Mouse (Mus musculus) ES-E14 (cell line): ENCODE measurements around the gene Tnfrsf22. TPM values are rescaled to one million over a fixed set of nuclear protein-coding genes. Genes with fewer than 3 reads are reported as not detected.

Experiments used
- DNase-seq: peaks from one replicate; pipeline ENCODE4 v3.0.0-alpha.2; 2013; ENCODE audit warnings: low read depth, low spot score
- H3K27ac ChIP-seq: 2 replicates; pipeline ENCODE4 v1.5.1; 2012; ENCODE audit warnings: low read depth, mild to moderate bottlenecking, low read length, moderate library complexity, mixed read lengths; ENCODE audit not compliant: poor library complexity, insufficient read depth, severe bottlenecking
- H3K36me3 ChIP-seq: 2 replicates; pipeline ENCODE4 v1.6.1; 2012; ENCODE audit warnings: mild to moderate bottlenecking, low read length, moderate library complexity, mixed read lengths; ENCODE audit not compliant: control insufficient read depth, poor library complexity, insufficient read depth, severe bottlenecking
- H3K4me1 ChIP-seq, 2 experiments: fragments of 150-350 bp in 1 of 2; sonication (generic) in 1 of 2; 2 replicates each; pipeline ENCODE4 v1.6.1; 2012; ENCODE audit warnings: low read length in 2 of 2, mild to moderate bottlenecking in 1 of 2, mixed read lengths in 1 of 2; ENCODE audit not compliant: control insufficient read depth in 2 of 2, insufficient read depth in 2 of 2, poor library complexity in 1 of 2
- H3K4me3 ChIP-seq, 2 experiments: fragments of 150-350 bp in 1 of 2; sonication (generic) in 1 of 2; 2 replicates each; pipeline ENCODE4 v1.5.1; 2012; ENCODE audit warnings: low read length in 2 of 2, low read depth in 1 of 2, mild to moderate bottlenecking in 1 of 2, mixed read lengths in 1 of 2; ENCODE audit not compliant: insufficient read depth in 1 of 2, poor library complexity in 1 of 2, severe bottlenecking in 1 of 2
- H3K9ac ChIP-seq: 2 replicates; pipeline ENCODE4 v1.6.1; 2012; ENCODE audit warnings: low read depth, mild to moderate bottlenecking, low read length, mixed read lengths; ENCODE audit not compliant: poor library complexity, insufficient read depth, severe bottlenecking
- H3K9me3 ChIP-seq: fragments of 150-350 bp; sonication (generic); 2 replicates; pipeline ENCODE4 v1.6.1; 2012; ENCODE audit warnings: low read depth, mild to moderate bottlenecking, low read length; ENCODE audit not compliant: control insufficient read depth, insufficient read depth
- CHD2 ChIP-seq: IDR thresholded peaks from 2 replicates; pipeline ENCODE4 v1.6.1; 2014; ENCODE audit warnings: mild to moderate bottlenecking, low read depth, low read length, inconsistent platforms
- HCFC1 ChIP-seq: IDR thresholded peaks from 2 replicates; pipeline ENCODE4 v1.6.1; 2012; ENCODE audit warnings: low read length, inconsistent platforms, borderline replicate concordance; ENCODE audit not compliant: insufficient read depth
- MAFK ChIP-seq: IDR thresholded peaks from 2 replicates; pipeline ENCODE4 v1.6.1; 2014; ENCODE audit warnings: mild to moderate bottlenecking, low read depth, low read length, inconsistent platforms; ENCODE audit not compliant: insufficient read depth
- ZC3H11A ChIP-seq: IDR thresholded peaks from 2 replicates; pipeline ENCODE4 v1.6.1; 2012; ENCODE audit warnings: low read depth, mild to moderate bottlenecking, inconsistent platforms, low read length, borderline replicate concordance
- ZNF384 ChIP-seq: IDR thresholded peaks from 2 replicates; pipeline ENCODE4 v1.6.1; 2012; ENCODE audit warnings: low read depth, low read length, inconsistent platforms
- in situ Hi-C, 2 experiments: fragments of 600-800 bp; cut with MboI; formaldehyde crosslinking; loops; one replicate each; pipeline ENCODE4 v1.15.1; 2025; ENCODE audit warnings: low sequenced_read_pairs in 2 of 2, inconsistent platforms in 1 of 2; ENCODE audit not compliant: unreplicated experiment in 2 of 2
- total RNA-seq: library from RNA; depleted of rRNA; stranded (reverse); fragments of 300-350 nt; gene quantifications from 2 replicates; pipeline ENCODE4 v1.2.3, GENCODE M21; 2012

The Tnfrsf22 gene
- total RNA-seq, 1 experiment, result 12.9 TPM

DNA sequence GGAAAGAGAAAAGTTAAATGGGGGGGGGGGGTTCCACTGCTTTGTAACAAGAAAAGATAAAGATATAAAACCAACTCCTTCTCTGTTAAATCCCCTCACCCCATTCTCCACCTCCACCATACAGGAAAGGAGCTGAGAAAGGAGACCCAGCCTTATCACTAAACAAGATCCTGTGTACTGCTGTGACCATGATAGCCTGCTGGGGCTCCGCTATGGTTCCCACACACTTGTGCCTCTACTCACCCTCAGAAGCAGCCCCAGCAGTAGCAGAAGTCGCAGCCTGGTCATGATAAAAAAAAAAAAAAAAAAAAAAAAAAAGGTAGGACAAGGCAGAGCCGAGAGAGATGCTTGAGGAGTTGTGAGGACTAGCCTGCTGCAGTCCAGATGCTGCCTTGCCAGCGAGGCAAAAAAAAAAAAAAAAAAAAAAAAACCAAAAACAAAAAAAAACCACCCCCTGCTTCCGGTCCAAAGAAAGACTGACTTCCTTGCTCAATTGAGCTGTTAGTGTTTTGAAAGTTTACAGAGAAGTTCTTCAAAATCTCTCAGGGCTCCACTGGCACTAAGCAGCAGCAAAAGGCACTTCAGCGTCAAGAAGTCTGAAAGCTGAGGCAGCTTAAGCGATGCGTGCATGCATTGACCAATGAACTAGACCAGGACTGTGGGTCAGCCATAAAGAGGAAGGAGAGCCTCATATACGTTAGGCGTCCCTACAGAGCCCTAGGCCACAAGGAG lies 21.7 kb downstream of the Tnfrsf22 start:
- H3K4me1 ChIP-seq, result no peaks in the 10 kb centered on the region
- DNase-seq, result no peak
- H3K9me3 ChIP-seq, result no peaks in the 10 kb centered on the region
- in situ Hi-C loops, result no loop called here
- H3K36me3 ChIP-seq, result no peaks in the 10 kb centered on the region
- no peak for TF ChIP-seq HCFC1
- TF ChIP-seq MAFK, result no peak
- TF ChIP-seq ZNF384, result peak; percentile 73
- no peak for TF ChIP-seq ZC3H11A
- H3K9ac ChIP-seq, result no peak overlapping the region
- H3K27ac ChIP-seq, result no peak overlapping the region
- H3K4me3 ChIP-seq, result no peak overlapping the region

DNA sequence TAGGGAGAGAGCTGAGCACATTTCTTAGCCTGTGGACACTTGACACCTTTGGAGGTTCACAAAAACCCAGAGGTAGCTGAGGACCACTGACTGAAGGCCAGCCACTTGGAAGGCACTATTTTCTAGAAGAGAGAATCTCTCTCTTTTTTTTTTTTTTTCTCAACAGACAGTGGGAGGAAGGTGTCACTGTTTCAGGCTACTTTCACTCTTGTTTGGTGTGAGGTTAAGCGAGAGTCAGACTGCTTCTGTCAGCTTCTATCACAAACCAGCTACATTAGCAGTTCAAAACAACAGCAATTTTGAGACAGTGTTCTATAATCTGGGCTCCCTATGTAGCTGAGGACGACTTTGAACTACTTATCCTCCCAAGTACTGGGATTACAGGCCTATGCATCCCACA lies 23.3 kb downstream of the Tnfrsf22 start:
- in situ Hi-C loops, result no loop called here
- Histone ChIP-seq H3K4me1 (no peaks in the 10 kb centered on the region), H3K36me3 (no peaks in the 10 kb centered on the region), H3K4me3 (no peak overlapping the region), H3K27ac (no peak overlapping the region), H3K9ac (no peak overlapping the region), H3K9me3 (no peaks in the 10 kb centered on the region)
- DNase-seq, result no peak
- no peak for TF ChIP-seq ZC3H11A
- no peak for TF ChIP-seq CHD2
- no peak for TF ChIP-seq ZNF384
- no peak for TF ChIP-seq MAFK
- TF ChIP-seq HCFC1, result no peak

DNA sequence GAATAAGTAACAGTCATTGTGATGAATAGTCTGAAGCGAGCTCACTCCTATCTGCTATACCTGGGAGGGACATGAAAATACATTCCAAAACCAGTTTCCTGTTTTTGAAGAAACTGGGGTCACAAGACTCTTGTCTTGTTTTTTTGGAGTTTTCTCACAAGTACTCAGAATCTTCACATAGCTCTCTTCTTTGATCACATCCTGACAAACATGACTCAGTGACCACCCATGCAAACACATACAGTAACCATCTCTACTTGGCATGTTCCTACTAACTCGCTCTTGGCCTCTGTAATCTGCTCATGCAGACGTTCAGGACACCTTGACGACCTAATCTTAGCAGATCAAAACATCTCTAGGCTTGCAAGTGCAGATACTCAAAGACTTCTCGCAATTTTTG lies 24.3 kb downstream of the Tnfrsf22 start:
- in situ Hi-C loops, result no loop called here
- no peak overlapping the region for H3K9ac ChIP-seq
- no peak for DNase-seq
- H3K27ac ChIP-seq, result no peak overlapping the region
- H3K4me1 ChIP-seq, result no peaks in the 10 kb centered on the region
- no peaks in the 10 kb centered on the region for H3K9me3 ChIP-seq
- H3K4me3 ChIP-seq, result no peak overlapping the region
- TF ChIP-seq MAFK, result no peak
- TF ChIP-seq HCFC1, result no peak
- no peak for TF ChIP-seq ZC3H11A
- TF ChIP-seq ZNF384, result no peak
- no peak for TF ChIP-seq CHD2
- no peaks in the 10 kb centered on the region for H3K36me3 ChIP-seq

DNA sequence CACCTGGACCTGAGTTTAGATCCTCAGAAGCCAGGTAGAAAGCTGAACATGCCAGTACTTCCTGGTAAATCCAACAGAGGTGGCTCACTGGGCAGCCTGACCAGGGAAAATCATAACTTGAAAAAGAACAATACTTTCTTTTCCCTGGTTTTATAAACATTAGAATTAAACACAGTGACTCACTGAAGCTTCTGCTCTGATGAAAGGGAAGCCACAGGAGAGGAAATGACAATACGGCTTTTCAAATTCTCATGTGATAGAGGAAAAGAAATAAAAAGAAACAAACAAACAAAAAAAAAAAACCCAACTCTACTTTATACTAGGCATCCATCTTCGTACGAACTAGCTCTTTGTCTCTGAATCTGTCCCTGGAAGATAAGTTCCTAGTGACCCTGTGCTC lies 24.9 kb downstream of the Tnfrsf22 start:
- Histone ChIP-seq H3K36me3 (no peaks in the 10 kb centered on the region), H3K4me3 (no peak overlapping the region), H3K9ac (no peak overlapping the region), H3K4me1 (no peaks in the 10 kb centered on the region), H3K27ac (no peak overlapping the region), H3K9me3 (no peaks in the 10 kb centered on the region)
- in situ Hi-C loops, result no loop called here
- no peak for DNase-seq
- no peak for TF ChIP-seq ZNF384
- TF ChIP-seq HCFC1, result no peak
- TF ChIP-seq ZC3H11A, result no peak
- no peak for TF ChIP-seq MAFK
- TF ChIP-seq CHD2, result no peak

DNA sequence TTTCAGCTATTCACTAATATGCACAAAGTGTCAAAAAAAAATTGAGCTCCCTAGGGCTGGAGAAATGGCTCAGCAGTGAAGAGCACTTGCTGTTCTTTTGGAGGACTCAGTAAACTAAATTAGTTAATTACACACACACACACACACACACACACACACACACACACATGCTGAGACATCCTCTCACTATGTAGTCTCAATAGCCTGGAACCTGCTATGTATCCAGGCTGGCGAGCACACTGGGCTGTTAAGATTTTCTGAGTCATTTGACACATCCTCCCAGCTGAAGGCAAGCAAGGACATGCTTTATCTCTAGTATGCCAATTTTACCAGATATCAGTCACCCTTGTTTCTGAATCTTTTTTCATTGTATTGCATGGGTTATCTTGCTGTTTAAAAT lies 28.5 kb downstream of the Tnfrsf22 start:
- TF ChIP-seq CHD2 (no peak), HCFC1 (no peak), MAFK (no peak), ZNF384 (no peak), ZC3H11A (no peak)
- H3K4me1 ChIP-seq, result no peaks in the 10 kb centered on the region
- DNase-seq, result no peak
- H3K4me3 ChIP-seq, result no peak overlapping the region
- no peak overlapping the region for H3K9ac ChIP-seq
- in situ Hi-C loops, result no loop called here
- no peak overlapping the region for H3K27ac ChIP-seq
- no peaks in the 10 kb centered on the region for H3K9me3 ChIP-seq
- no peaks in the 10 kb centered on the region for H3K36me3 ChIP-seq
